Mouse (Mus musculus): ENCODE measurements around the gene Nabp1.

- no peak for TF ChIP-seq CTCF (IDR thresholded peaks at IDR 0.05; ENCODE audit: low read depth, low read length)
- TF ChIP-seq POLR2A (IDR thresholded peaks at IDR 0.05; ENCODE audit: borderline replicate concordance, low read depth, low read length): no peak
These were observed 12.9 kb downstream of the Nabp1 start for GRCm38 (mm10) chr1:51465285-51465684.

Measured in bone marrow macrophage, adult 2 months (primary cell).